Mouse (Mus musculus) cerebellum, adult 2 months (tissue): ENCODE results near the gene Phf2.

Experiments used
- CTCF ChIP-seq: fragments of 200-500 bp; IDR thresholded peaks from 2 replicates; pipeline ENCODE4 v1.5.1; 2011; ENCODE audit warnings: low read depth, mild to moderate bottlenecking, control low read depth, low read length, moderate library complexity, borderline replicate concordance; ENCODE audit not compliant: insufficient read depth
- POLR2A ChIP-seq: fragments of 200-500 bp; IDR thresholded peaks from 2 replicates; pipeline ENCODE4 v1.6.1; 2011; ENCODE audit warnings: low read length, control low read depth, borderline replicate concordance; ENCODE audit not compliant: insufficient read depth

DNA sequence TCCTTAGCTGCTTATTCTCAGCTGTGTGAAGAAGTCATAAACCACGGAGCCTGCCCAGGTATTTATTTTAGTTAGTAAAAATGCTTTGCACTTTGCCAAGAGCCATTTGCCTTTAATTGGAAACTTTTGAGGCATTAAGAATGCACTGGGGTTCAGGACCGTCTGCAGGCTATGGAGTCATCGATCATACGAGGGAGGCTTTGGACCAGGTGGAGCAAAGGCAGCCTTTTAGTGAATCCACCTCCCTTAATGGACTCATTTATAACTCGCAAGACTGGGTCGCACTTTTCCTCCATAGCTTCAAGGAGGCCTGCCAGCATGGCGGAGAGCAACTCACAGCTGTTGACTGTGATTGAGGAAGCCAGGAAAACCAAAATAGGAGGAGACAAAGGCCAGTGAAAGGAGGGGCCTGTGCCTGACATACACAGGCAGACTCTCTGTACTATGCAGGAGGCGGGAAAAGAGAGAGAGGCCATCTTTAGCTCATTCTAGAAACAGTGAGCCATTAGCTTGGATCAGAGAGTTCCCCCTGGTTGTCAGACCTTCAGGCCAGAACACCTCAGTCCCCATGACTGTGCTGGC, 110.0 kb downstream of the Phf2 start:
- no peak for TF ChIP-seq CTCF
- no peak for TF ChIP-seq POLR2A
